Mouse (Mus musculus): ENCODE results near the gene Adcyap1r1.

The Adcyap1r1 gene

GRCm38 (mm10) chr6:55448976-55449678, 2.7 kb upstream of the Adcyap1r1 start:
- no peak for DNase-seq (ENCODE audit: low read depth, low spot score)

- DNase-seq (ENCODE audit: low read depth, low spot score) = peak; percentile 38
These were observed 603 bp downstream of the Adcyap1r1 start for GRCm38 (mm10) chr6:55452381-55452780.

- DNase-seq (ENCODE audit: low read depth, low spot score) = no peak
These were observed 1.8 kb downstream of the Adcyap1r1 start for GRCm38 (mm10) chr6:55453548-55453947.

GRCm38 (mm10) chr6:55455641-55456040, 3.9 kb downstream of the Adcyap1r1 start:
- DNase-seq (ENCODE audit: low read depth, low spot score) = no peak

- DNase-seq (ENCODE audit: low read depth, low spot score) = no peak
These were observed 5.9 kb downstream of the Adcyap1r1 start for GRCm38 (mm10) chr6:55457727-55458126.

DNA sequence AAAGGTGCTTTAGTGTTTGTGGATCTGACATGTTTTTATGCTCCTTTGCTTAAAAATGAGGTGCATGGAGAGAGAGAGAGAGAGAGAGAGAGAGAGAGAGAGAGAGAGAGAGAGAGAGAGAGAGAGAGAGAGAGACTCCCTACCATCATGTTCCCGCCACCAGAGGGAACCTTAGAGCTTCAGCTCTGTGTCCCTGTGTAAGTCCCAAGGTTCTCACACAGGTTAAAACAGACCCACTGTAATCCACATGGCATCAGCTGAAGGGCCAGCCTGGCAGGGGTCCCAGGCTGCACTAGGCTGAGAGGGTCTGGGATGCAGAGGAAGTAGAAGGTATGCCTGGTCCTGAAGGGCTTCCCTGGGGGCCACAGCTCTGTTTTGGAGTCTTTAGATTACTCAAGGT, 6.4 kb downstream of the Adcyap1r1 start:
- DNase-seq (ENCODE audit: low read depth, low spot score) = no peak

GRCm38 (mm10) chr6:55459545-55460397, 8.0 kb downstream of the Adcyap1r1 start:
- DNase-seq (ENCODE audit: low read depth, low spot score) = no peak

GRCm38 (mm10) chr6:55461141-55461540, 9.4 kb downstream of the Adcyap1r1 start:
- no peak for DNase-seq (ENCODE audit: low read depth, low spot score)

- DNase-seq (ENCODE audit: low read depth, low spot score) = no peak
These were observed 9.9 kb downstream of the Adcyap1r1 start for GRCm38 (mm10) chr6:55461678-55462077.

DNA sequence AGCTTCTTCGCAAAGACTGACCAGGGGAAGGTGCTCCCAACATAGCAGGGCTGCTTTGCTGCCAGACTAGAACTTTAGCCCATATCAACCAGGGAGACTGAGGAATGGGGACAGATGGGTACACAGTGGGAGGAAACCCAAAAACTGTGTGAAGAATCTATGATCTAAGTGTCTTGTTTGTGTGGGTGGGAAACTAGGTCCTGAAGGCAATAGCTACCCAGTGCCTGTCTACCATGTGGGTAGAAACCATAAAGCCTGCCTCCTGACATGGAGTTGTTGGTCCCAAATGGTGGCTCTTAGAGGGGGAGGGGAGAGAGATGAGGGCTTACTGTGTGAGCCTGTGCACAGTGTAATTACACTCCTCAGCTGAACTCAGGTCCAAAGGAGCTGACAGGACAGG, 10.6 kb downstream of the Adcyap1r1 start:
- DNase-seq (ENCODE audit: low read depth, low spot score) = no peak

DNA sequence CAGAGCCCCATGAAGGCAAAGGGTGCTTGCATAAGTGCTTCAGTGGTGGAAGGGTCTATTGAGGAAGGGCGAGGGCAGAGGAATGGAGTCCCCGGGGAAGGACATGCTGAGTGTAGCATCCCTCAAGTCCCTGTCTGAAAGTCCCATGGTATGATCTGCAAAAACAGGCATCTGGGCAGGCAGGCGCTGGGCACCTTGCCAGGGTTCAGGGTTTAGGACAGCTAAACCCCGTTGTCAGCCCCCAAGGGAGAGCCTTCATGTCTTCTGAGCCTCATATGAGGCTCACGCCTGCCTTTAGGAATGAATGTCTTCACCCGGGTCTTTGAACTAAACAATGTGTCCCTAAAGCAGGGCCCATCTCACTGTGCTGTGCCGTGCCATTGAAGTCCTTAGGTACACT, 12.2 kb downstream of the Adcyap1r1 start:
- no peak for DNase-seq (ENCODE audit: low read depth, low spot score)

GRCm38 (mm10) chr6:55465311-55465710, 13.5 kb downstream of the Adcyap1r1 start:
- no peak for DNase-seq (ENCODE audit: low read depth, low spot score)

- no peak for DNase-seq (ENCODE audit: low read depth, low spot score)
These were observed 14.6 kb downstream of the Adcyap1r1 start for GRCm38 (mm10) chr6:55466301-55466761.

GRCm38 (mm10) chr6:55470691-55471090, 18.9 kb downstream of the Adcyap1r1 start:
- no peak for DNase-seq (ENCODE audit: low read depth, low spot score)

- DNase-seq (ENCODE audit: low read depth, low spot score) = no peak
These were observed 20.6 kb downstream of the Adcyap1r1 start for GRCm38 (mm10) chr6:55472381-55472780.

- DNase-seq (ENCODE audit: low read depth, low spot score) = no peak
These were observed 29.2 kb downstream of the Adcyap1r1 start for GRCm38 (mm10) chr6:55480988-55481387.

- no peak for DNase-seq (ENCODE audit: low read depth, low spot score)
These were observed 30.7 kb downstream of the Adcyap1r1 start for GRCm38 (mm10) chr6:55482471-55482870.

- no peak for DNase-seq (ENCODE audit: low read depth, low spot score)
These were observed 31.6 kb downstream of the Adcyap1r1 start for GRCm38 (mm10) chr6:55483360-55483759.

GRCm38 (mm10) chr6:55484224-55484623, 32.4 kb downstream of the Adcyap1r1 start:
- no peak for DNase-seq (ENCODE audit: low read depth, low spot score)

DNA sequence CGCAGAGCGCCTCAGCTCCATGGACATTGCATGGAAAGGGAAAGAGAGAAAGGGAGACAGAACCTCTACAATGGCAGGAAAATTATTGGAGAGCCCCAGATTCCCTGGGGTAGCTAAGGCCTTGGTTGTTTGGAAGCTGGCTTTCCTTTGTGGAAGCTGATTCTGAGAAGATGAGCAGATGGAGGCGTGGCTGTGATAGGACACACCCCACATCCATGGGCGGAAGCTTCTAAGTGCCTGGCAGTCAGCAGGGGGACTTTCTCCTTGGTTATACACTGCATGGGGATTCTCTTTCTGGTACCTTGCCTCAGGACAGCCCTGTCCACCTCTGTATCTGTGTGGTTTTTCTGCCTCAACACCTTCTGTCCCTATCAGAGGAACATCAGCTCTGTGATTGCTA, 33.4 kb downstream of the Adcyap1r1 start:
- no peak for DNase-seq (ENCODE audit: low read depth, low spot score)

DNA sequence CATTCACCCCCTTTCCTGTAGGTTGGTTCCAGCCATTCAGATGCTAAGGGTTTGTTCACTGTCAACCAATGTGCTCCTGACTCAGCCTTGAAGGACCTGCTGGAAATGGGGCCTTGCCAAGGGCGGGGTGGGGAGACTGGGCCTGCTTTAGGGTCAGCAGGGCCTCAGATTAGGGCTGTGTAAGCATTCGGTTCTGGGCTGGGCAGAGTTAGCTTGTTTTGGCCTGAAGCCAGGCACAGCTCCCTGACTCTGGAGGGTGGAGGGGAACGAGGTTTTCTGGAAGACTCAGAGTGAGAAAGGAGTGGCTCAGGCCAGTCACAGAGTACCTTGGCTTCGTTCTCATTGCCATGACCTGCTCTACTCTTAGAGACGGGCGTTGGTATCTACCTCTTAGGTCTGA, 35.9 kb downstream of the Adcyap1r1 start:
- DNase-seq (ENCODE audit: low read depth, low spot score) = no peak

- DNase-seq (ENCODE audit: low read depth, low spot score) = no peak
These were observed 44.4 kb downstream of the Adcyap1r1 start for GRCm38 (mm10) chr6:55496201-55496600.

GRCm38 (mm10) chr6:55498753-55499152, 47.0 kb downstream of the Adcyap1r1 start:
- no peak for DNase-seq (ENCODE audit: low read depth, low spot score)
